Mouse (Mus musculus): ENCODE data around the gene A730049H05Rik.

The A730049H05Rik gene

GRCm38 (mm10) chr6:92883131-92883900, 67.0 kb downstream of the A730049H05Rik start:
- DNase-seq = no peak

GRCm38 (mm10) chr6:92891535-92891934, 75.3 kb downstream of the A730049H05Rik start:
- no peak for DNase-seq
